Mouse (Mus musculus) spleen, embryonic (tissue): ENCODE measurements around the gene Olfr1269.

Experiments
- CTCF ChIA-PET: fragments of 350-600 bp; sonication (Branson Sonifier 250); formaldehyde crosslinking; loops from one replicate; lab custom pipeline; 2022; lab: Charles Lee

Olfr1269 gene

GRCm38 (mm10) chr2:90121312-90121711 lies at the start of gene Olfr1269:
Gene Olfr1269 (minus strand): TSS chr2:90121412.
- CTCF ChIA-PET, result no interaction called here

GRCm38 (mm10) chr2:90153916-90154315 lies 32.7 kb upstream of the Olfr1269 start:
- CTCF ChIA-PET, result no interaction called here

GRCm38 (mm10) chr2:90152991-90153390 lies 31.8 kb upstream of the Olfr1269 start, which contains the start of gene Olfr1270:
Gene Olfr1270 (minus strand): TSS chr2:90153091.
- CTCF ChIA-PET, result no interaction called here

- CTCF ChIA-PET, result no interaction called here
Measured at GRCm38 (mm10) chr2:90142196-90142595, 21.0 kb upstream of the Olfr1269 start, which contains the start of gene Olfr32. Gene Olfr32 (minus strand): TSS chr2:90142296.

- CTCF ChIA-PET, result no interaction called here
Measured at GRCm38 (mm10) chr2:90070065-90070464, 51.1 kb downstream of the Olfr1269 start.
